Mouse (Mus musculus): ENCODE results near the gene Naaladl2. TPM values are rescaled to one million over a fixed set of nuclear protein-coding genes. Genes with fewer than 3 reads are reported as not detected.
A peak's percentile ranks its signal among the peaks of the same experiment; 100 is the strongest.

Naaladl2 gene
- total and polyA plus RNA-seq, 3 experiments, result 0.05 TPM; not detected in 2

DNA sequence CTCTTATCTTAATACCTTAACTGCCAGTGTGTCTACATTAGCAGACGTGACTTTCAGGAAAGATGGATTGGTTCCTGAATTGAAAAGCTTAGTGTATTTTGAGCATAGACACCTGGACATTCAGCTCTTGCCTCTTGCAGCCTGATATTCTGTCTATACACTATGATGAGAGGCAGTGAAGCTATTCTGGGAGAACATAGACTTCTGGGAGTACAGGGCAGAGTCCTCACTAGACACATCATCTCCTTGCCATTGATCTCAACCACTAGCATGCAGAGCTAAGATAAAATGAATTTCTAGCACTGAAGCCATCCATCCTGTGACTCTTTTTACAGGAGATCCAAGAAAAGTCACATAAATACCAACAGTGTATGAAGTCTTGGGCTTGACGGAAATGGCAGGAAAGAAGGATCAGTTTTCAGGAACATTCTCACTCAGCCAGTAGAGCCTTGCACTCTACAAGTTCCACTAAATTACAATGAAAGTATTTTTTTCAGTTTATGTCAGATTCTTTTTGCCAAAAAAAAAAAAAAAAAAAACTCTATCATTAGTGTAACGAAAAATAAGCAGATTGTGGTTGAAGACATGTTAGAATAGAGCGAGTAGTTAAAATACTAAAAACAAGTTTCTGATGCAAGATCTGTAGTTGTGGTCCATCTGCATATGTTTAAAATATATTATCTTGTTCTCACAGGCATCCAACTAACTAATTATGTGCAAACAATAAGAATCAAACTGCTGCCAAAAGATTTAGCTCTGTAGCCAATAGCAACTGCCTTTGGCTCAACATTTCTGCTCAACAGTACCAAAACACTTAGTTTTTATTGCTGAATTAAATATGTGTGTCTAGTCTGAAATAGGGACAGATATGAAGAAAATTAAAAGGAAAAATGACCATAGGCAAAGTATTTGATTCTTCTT lies 1171.1 kb downstream of the Naaladl2 start:
- Histone ChIP-seq H3K9me3 (replicated peaks) (no peaks in the 10 kb centered on the region), H3K4me3 (ENCODE audit: low read depth, low read length) (no peak overlapping the region), H3K27me3 (ENCODE audit: insufficient read depth, low read length) (no peaks in the 10 kb centered on the region), H3K4me1 (ENCODE audit: insufficient read depth, low read depth, low read length) (peaks cover 6% of the 10 kb centered on the region; the same call in 1 of the 2 replicates), H3K36me3 (replicated peaks) (no peaks in the 10 kb centered on the region)
- TF ChIP-seq CTCF (IDR thresholded peaks at IDR 0.05; ENCODE audit: low read depth, low read length) (no peak), POLR2AphosphoS5 (IDR thresholded peaks at IDR 0.05; ENCODE audit: insufficient replicate concordance, low read depth, low read length) (no peak), GATA2 (IDR thresholded peaks at IDR 0.05; ENCODE audit: borderline replicate concordance, low read depth, low read length) (no peak), TAL1 (conservative IDR thresholded peaks at IDR 0.05; ENCODE audit: low read depth, low read length) (no peak), GATA1 (IDR thresholded peaks at IDR 0.05; ENCODE audit: borderline replicate concordance, low read length) (no peak)
- DNase-seq (ENCODE audit: low spot score) (no peak), ATAC-seq (ENCODE audit: extremely low read depth, insufficient number of reproducible peaks, low FRiP score, poor library complexity, severe bottlenecking) (no peak)

DNA sequence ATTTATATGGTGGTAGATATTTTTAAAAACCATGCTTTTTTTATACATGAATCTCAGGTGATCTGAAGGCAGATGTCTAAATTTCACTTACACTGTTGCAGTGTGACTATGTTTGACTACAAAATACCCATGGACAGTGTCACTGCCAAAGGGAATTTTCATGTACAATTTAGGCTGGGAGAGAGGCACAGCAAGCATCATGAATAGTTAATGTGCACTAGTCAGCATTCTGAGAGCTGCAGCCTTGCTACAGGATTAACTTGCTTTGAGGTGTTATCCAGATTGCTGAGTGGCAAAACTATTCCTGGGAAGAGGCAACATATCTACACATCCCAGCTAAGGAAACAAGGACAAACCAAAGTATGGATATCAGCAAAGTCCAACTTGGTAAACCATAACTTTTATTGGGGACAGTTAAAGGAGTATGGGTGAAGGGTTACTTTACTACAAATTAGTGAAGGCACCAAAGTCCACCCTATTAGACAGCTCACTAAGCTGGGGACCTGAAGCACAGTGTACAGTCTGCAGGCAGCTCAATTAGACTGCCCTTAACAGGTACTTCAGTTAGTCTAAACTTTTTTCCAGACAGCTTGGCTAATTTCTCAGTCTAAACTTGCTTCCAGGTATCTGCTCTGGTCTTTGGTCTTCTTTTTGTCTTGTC lies 1181.0 kb downstream of the Naaladl2 start:
- H3K9me3 ChIP-seq (replicated peaks), result no peaks in the 10 kb centered on the region
- peaks cover 3% of the 10 kb centered on the region; the same call in 1 of the 2 replicates for H3K4me1 ChIP-seq (ENCODE audit: insufficient read depth, low read depth, low read length)
- H3K4me3 ChIP-seq (ENCODE audit: low read depth, low read length), result no peak overlapping the region
- H3K27me3 ChIP-seq (ENCODE audit: insufficient read depth, low read length), result no peaks in the 10 kb centered on the region
- no peak for TF ChIP-seq POLR2AphosphoS5 (IDR thresholded peaks at IDR 0.05; ENCODE audit: insufficient replicate concordance, low read depth, low read length)
- TF ChIP-seq CTCF (IDR thresholded peaks at IDR 0.05; ENCODE audit: low read depth, low read length), result no peak
- TF ChIP-seq GATA1 (IDR thresholded peaks at IDR 0.05; ENCODE audit: borderline replicate concordance, low read length), result no peak
- no peak for TF ChIP-seq TAL1 (conservative IDR thresholded peaks at IDR 0.05; ENCODE audit: low read depth, low read length)
- TF ChIP-seq GATA2 (IDR thresholded peaks at IDR 0.05; ENCODE audit: borderline replicate concordance, low read depth, low read length), result no peak
- ATAC-seq (ENCODE audit: extremely low read depth, insufficient number of reproducible peaks, low FRiP score, poor library complexity, severe bottlenecking) (no peak), DNase-seq (ENCODE audit: low spot score) (no peak)
- H3K36me3 ChIP-seq (replicated peaks), result no peaks in the 10 kb centered on the region

GRCm38 (mm10) chr3:23946182-23946581 lies 1197.9 kb downstream of the Naaladl2 start:
- Histone ChIP-seq H3K9me3 (replicated peaks) (no peaks in the 10 kb centered on the region), H3K36me3 (replicated peaks) (no peaks in the 10 kb centered on the region), H3K4me1 (ENCODE audit: insufficient read depth, low read depth, low read length) (peaks cover 3% of the 10 kb centered on the region; the same call in 1 of the 2 replicates), H3K4me3 (ENCODE audit: low read depth, low read length) (no peak overlapping the region), H3K27me3 (ENCODE audit: insufficient read depth, low read length) (no peaks in the 10 kb centered on the region)
- ATAC-seq (ENCODE audit: extremely low read depth, insufficient number of reproducible peaks, low FRiP score, poor library complexity, severe bottlenecking) (no peak), DNase-seq (ENCODE audit: low spot score) (no peak)
- TF ChIP-seq TAL1 (conservative IDR thresholded peaks at IDR 0.05; ENCODE audit: low read depth, low read length) (no peak), GATA2 (IDR thresholded peaks at IDR 0.05; ENCODE audit: borderline replicate concordance, low read depth, low read length) (no peak), CTCF (IDR thresholded peaks at IDR 0.05; ENCODE audit: low read depth, low read length) (no peak), POLR2AphosphoS5 (IDR thresholded peaks at IDR 0.05; ENCODE audit: insufficient replicate concordance, low read depth, low read length) (no peak), GATA1 (IDR thresholded peaks at IDR 0.05; ENCODE audit: borderline replicate concordance, low read length) (no peak)

GRCm38 (mm10) chr3:23937299-23937698 lies 1206.8 kb downstream of the Naaladl2 start:
- TF ChIP-seq CTCF (IDR thresholded peaks at IDR 0.05; ENCODE audit: low read depth, low read length), result no peak
- H3K36me3 ChIP-seq (replicated peaks), result no peaks in the 10 kb centered on the region
- peaks cover 5% of the 10 kb centered on the region for H3K4me1 ChIP-seq (ENCODE audit: insufficient read depth, low read depth, low read length)
- no peaks in the 10 kb centered on the region for H3K27me3 ChIP-seq (ENCODE audit: insufficient read depth, low read length)
- ATAC-seq (ENCODE audit: extremely low read depth, insufficient number of reproducible peaks, low FRiP score, poor library complexity, severe bottlenecking), result no peak
- H3K4me3 ChIP-seq (ENCODE audit: low read depth, low read length), result no peak overlapping the region
- no peak for DNase-seq (ENCODE audit: low spot score)
- H3K9me3 ChIP-seq (replicated peaks), result no peaks in the 10 kb centered on the region

DNA sequence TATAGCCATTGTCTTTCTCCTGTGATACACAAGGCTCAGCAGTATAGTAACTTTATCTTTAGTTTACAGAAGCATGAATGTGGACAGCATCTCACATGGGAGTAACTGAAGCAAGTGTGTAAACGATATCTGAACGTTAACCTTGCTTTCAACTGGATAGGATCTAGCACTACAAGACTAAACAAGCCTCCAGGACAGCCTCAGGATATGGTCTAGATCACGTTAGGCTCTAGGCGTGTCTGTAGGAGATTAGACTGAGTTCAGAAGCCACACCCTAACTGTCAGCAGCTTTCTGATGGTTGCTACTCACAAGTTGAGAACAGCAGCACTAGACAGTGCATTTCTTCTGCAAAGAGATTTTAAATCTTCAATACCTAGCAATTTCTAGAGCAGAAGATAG lies 1216.0 kb downstream of the Naaladl2 start:
- Histone ChIP-seq H3K4me1 (ENCODE audit: insufficient read depth, low read depth, low read length) (peaks cover 37% of the 10 kb centered on the region), H3K9me3 (replicated peaks) (no peaks in the 10 kb centered on the region), H3K36me3 (replicated peaks) (no peaks in the 10 kb centered on the region), H3K27me3 (ENCODE audit: insufficient read depth, low read length) (no peaks in the 10 kb centered on the region), H3K4me3 (ENCODE audit: low read depth, low read length) (no peak overlapping the region)
- TF ChIP-seq GATA1 (IDR thresholded peaks at IDR 0.05; ENCODE audit: borderline replicate concordance, low read length), result no peak
- peak; percentile 90 for TF ChIP-seq TAL1 (conservative IDR thresholded peaks at IDR 0.05; ENCODE audit: low read depth, low read length)
- TF ChIP-seq POLR2AphosphoS5 (IDR thresholded peaks at IDR 0.05; ENCODE audit: insufficient replicate concordance, low read depth, low read length), result no peak
- DNase-seq (ENCODE audit: low spot score), result peak; percentile 29
- ATAC-seq (ENCODE audit: extremely low read depth, insufficient number of reproducible peaks, low FRiP score, poor library complexity, severe bottlenecking), result peak; percentile 96

DNA sequence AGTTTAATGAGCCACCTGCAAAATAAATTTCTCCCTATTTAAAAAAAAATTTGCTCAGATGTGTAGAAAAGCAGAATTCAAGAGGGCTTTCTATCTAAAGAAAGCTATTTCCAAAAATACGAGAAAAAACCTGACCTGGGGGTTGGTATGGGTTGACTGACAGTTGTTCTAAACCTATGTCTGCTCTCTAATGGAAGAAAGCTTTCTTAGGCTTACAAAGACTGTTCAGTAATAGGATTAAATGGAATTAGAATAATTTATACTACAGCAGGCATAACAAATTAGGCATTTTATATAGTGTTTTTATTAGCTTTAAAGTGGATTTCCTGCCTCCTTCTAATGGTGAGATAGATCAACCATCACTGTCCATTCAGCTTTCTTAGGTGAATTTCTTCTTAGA lies 1236.4 kb downstream of the Naaladl2 start:
- no peak for DNase-seq (ENCODE audit: low spot score)
- Histone ChIP-seq H3K4me1 (ENCODE audit: insufficient read depth, low read depth, low read length) (no peaks in the 10 kb centered on the region), H3K27me3 (ENCODE audit: insufficient read depth, low read length) (no peaks in the 10 kb centered on the region)

More for the DNA sequence above, 1236.4 kb downstream of the Naaladl2 start:
- no peak for TF ChIP-seq CTCF (IDR thresholded peaks at IDR 0.05; ENCODE audit: low read depth, low read length)
- TF ChIP-seq GATA2 (IDR thresholded peaks at IDR 0.05; ENCODE audit: borderline replicate concordance, low read depth, low read length), result no peak
- TF ChIP-seq GATA1 (IDR thresholded peaks at IDR 0.05; ENCODE audit: borderline replicate concordance, low read length), result no peak
- no peak for TF ChIP-seq POLR2AphosphoS5 (IDR thresholded peaks at IDR 0.05; ENCODE audit: insufficient replicate concordance, low read depth, low read length)
- TF ChIP-seq TAL1 (conservative IDR thresholded peaks at IDR 0.05; ENCODE audit: low read depth, low read length), result no peak
- Histone ChIP-seq H3K4me3 (ENCODE audit: low read depth, low read length) (no peak overlapping the region), H3K36me3 (replicated peaks) (no peaks in the 10 kb centered on the region), H3K9me3 (replicated peaks) (no peaks in the 10 kb centered on the region)
- no peak for ATAC-seq (ENCODE audit: extremely low read depth, insufficient number of reproducible peaks, low FRiP score, poor library complexity, severe bottlenecking)

All from G1E (cell line).